Mouse (Mus musculus): Measurements from ENCODE around the gene Oxsr1. TPM values are rescaled to one million over a fixed set of nuclear protein-coding genes. Genes with fewer than 3 reads are reported as not detected.
A peak's percentile ranks its signal among the peaks of the same experiment; 100 is the strongest.

Oxsr1 gene
- total and polyA plus RNA-seq, 3 experiments = 17.4 to 51.7 (median 45.6) TPM

GRCm38 (mm10) chr9:119361416-119361815, 39.2 kb upstream of the Oxsr1 start:
- no peaks in the 10 kb centered on the region; the same call in 1 of the 2 replicates for H3K4me1 ChIP-seq (ENCODE audit: control insufficient read depth, insufficient read depth, low read length)
- TF ChIP-seq POLR2A (IDR thresholded peaks at IDR 0.05; ENCODE audit: insufficient read depth, low read depth, low read length) (no peak), EP300 (IDR thresholded peaks at IDR 0.05; ENCODE audit: insufficient read depth, low read depth, low read length) (no peak), CTCF (IDR thresholded peaks at IDR 0.05) (no peak)
- 88% methylated on average over 5 of the region's 5 CpGs for WGBS
- no peaks in the 10 kb centered on the region for H3K36me3 ChIP-seq (ENCODE audit: control insufficient read depth, insufficient read depth, low read length)
- H3K79me2 ChIP-seq (replicated peaks; ENCODE audit: control insufficient read depth, insufficient read depth, low read length) = no peaks in the 10 kb centered on the region
- H3K4me3 ChIP-seq = no peak overlapping the region
- H3K27ac ChIP-seq = no peak overlapping the region
- no peak overlapping the region for H3K9ac ChIP-seq (ENCODE audit: low read depth, low read length)
- DNase-seq = no peak
- intact Hi-C loops (cut with DNase I) = no loop called here
- H3K27me3 ChIP-seq (ENCODE audit: control insufficient read depth, insufficient read depth, low read length) = no peaks in the 10 kb centered on the region

- no peaks in the 10 kb centered on the region for H3K36me3 ChIP-seq (ENCODE audit: control insufficient read depth, insufficient read depth, low read length)
- H3K9ac ChIP-seq (ENCODE audit: low read depth, low read length) = no peak overlapping the region
- H3K79me2 ChIP-seq (replicated peaks; ENCODE audit: control insufficient read depth, insufficient read depth, low read length) = no peaks in the 10 kb centered on the region
- H3K4me1 ChIP-seq (ENCODE audit: control insufficient read depth, insufficient read depth, low read length) = no peaks in the 10 kb centered on the region; the same call in 1 of the 2 replicates
- no peak for TF ChIP-seq POLR2A (IDR thresholded peaks at IDR 0.05; ENCODE audit: insufficient read depth, low read depth, low read length)
- TF ChIP-seq CTCF (IDR thresholded peaks at IDR 0.05) = no peak
- no peak for TF ChIP-seq EP300 (IDR thresholded peaks at IDR 0.05; ENCODE audit: insufficient read depth, low read depth, low read length)
- 40% methylated on average over 9 of the region's 9 CpGs for WGBS
- H3K4me3 ChIP-seq = peak overlapping the region; percentile 71
- intact Hi-C loops (cut with DNase I) = loop anchor here (5.0 kb wide), 1 partner anchor 36 kb away; the partner anchor contains the start of gene Oxsr1
- no peak for DNase-seq
- H3K27me3 ChIP-seq (ENCODE audit: control insufficient read depth, insufficient read depth, low read length) = no peaks in the 10 kb centered on the region
- no peak overlapping the region for H3K27ac ChIP-seq
Measured at GRCm38 (mm10) chr9:119358058-119358429, 35.8 kb upstream of the Oxsr1 start.

- DNase-seq = peak; percentile 92 to 95
- H3K27ac ChIP-seq = peak within 1 kb of the TSS; percentile 19; the same call in 1 of the 2 replicates
- H3K79me2 ChIP-seq (replicated peaks; ENCODE audit: control insufficient read depth, insufficient read depth, low read length) = no peaks in the 10 kb centered on the region
- TF ChIP-seq POLR2A (IDR thresholded peaks at IDR 0.05; ENCODE audit: insufficient read depth, low read depth, low read length) (no peak), EP300 (IDR thresholded peaks at IDR 0.05; ENCODE audit: insufficient read depth, low read depth, low read length) (peak; percentile 57; the same call in 1 of the 2 replicates), CTCF (IDR thresholded peaks at IDR 0.05) (peak; percentile 92)
- intact Hi-C loops (cut with DNase I) = loop anchor here (1.0 to 5.0 kb wide), 3 partner anchors 35 to 73 kb away; partner anchors contain the start of gene Oxsr1
- H3K4me3 ChIP-seq = peak within 1 kb of the TSS; percentile 71
- WGBS = 2% methylated on average over 65 of the region's 65 CpGs
- H3K9ac ChIP-seq (ENCODE audit: low read depth, low read length) = peak within 1 kb of the TSS; percentile 57
- no peaks in the 10 kb centered on the region for H3K36me3 ChIP-seq (ENCODE audit: control insufficient read depth, insufficient read depth, low read length)
- no peaks in the 10 kb centered on the region for H3K27me3 ChIP-seq (ENCODE audit: control insufficient read depth, insufficient read depth, low read length)
- no peaks in the 10 kb centered on the region; the same call in 1 of the 2 replicates for H3K4me1 ChIP-seq (ENCODE audit: control insufficient read depth, insufficient read depth, low read length)
Measured at GRCm38 (mm10) chr9:119357331-119358057, 35.3 kb upstream of the Oxsr1 start, which contains the start of gene Xylb. Gene Xylb, plus strand, starts transcription at chr9:119357381.

GRCm38 (mm10) chr9:119355943-119356342, 33.7 kb upstream of the Oxsr1 start:
- Histone ChIP-seq H3K4me1 (ENCODE audit: control insufficient read depth, insufficient read depth, low read length) (no peaks in the 10 kb centered on the region; the same call in 1 of the 2 replicates), H3K9ac (ENCODE audit: low read depth, low read length) (no peak overlapping the region), H3K36me3 (ENCODE audit: control insufficient read depth, insufficient read depth, low read length) (no peaks in the 10 kb centered on the region), H3K27me3 (ENCODE audit: control insufficient read depth, insufficient read depth, low read length) (no peaks in the 10 kb centered on the region), H3K27ac (no peak overlapping the region), H3K4me3 (no peak overlapping the region), H3K79me2 (replicated peaks; ENCODE audit: control insufficient read depth, insufficient read depth, low read length) (no peaks in the 10 kb centered on the region)
- DNase-seq = no peak
- TF ChIP-seq CTCF (IDR thresholded peaks at IDR 0.05) (no peak), EP300 (IDR thresholded peaks at IDR 0.05; ENCODE audit: insufficient read depth, low read depth, low read length) (no peak), POLR2A (IDR thresholded peaks at IDR 0.05; ENCODE audit: insufficient read depth, low read depth, low read length) (no peak)
- intact Hi-C loops (cut with DNase I) = loop anchor here (2.0 to 5.0 kb wide), 2 partner anchors 34 to 45 kb away; partner anchors contain the start of gene Oxsr1
- WGBS = 76% methylated on average over 6 of the region's 6 CpGs

- H3K4me3 ChIP-seq = no peak overlapping the region
- intact Hi-C loops (cut with DNase I) = loop anchor here (2.0 kb wide), 1 partner anchor 197 kb away; the partner anchor contains the start of gene Acaa1b
- H3K27ac ChIP-seq = no peak overlapping the region
- no peak for DNase-seq
- H3K9ac ChIP-seq (ENCODE audit: low read depth, low read length) = no peak overlapping the region
- H3K36me3 ChIP-seq (ENCODE audit: control insufficient read depth, insufficient read depth, low read length) = no peaks in the 10 kb centered on the region
- H3K79me2 ChIP-seq (replicated peaks; ENCODE audit: control insufficient read depth, insufficient read depth, low read length) = no peaks in the 10 kb centered on the region
- no peaks in the 10 kb centered on the region; the same call in 1 of the 2 replicates for H3K4me1 ChIP-seq (ENCODE audit: control insufficient read depth, insufficient read depth, low read length)
- no peaks in the 10 kb centered on the region for H3K27me3 ChIP-seq (ENCODE audit: control insufficient read depth, insufficient read depth, low read length)
- TF ChIP-seq POLR2A (IDR thresholded peaks at IDR 0.05; ENCODE audit: insufficient read depth, low read depth, low read length) (no peak), CTCF (IDR thresholded peaks at IDR 0.05) (no peak), EP300 (IDR thresholded peaks at IDR 0.05; ENCODE audit: insufficient read depth, low read depth, low read length) (no peak)
- 71% methylated on average over 6 of the region's 6 CpGs for WGBS
Measured at GRCm38 (mm10) chr9:119353926-119354325, 31.7 kb upstream of the Oxsr1 start.

- Histone ChIP-seq H3K36me3 (ENCODE audit: control insufficient read depth, insufficient read depth, low read length) (no peaks in the 10 kb centered on the region), H3K27me3 (ENCODE audit: control insufficient read depth, insufficient read depth, low read length) (no peaks in the 10 kb centered on the region), H3K4me1 (ENCODE audit: control insufficient read depth, insufficient read depth, low read length) (no peaks in the 10 kb centered on the region; the same call in 1 of the 2 replicates), H3K4me3 (no peak overlapping the region), H3K27ac (no peak overlapping the region), H3K9ac (ENCODE audit: low read depth, low read length) (no peak overlapping the region), H3K79me2 (replicated peaks; ENCODE audit: control insufficient read depth, insufficient read depth, low read length) (no peaks in the 10 kb centered on the region)
- intact Hi-C loops (cut with DNase I) = loop anchor here (2.0 kb wide), 1 partner anchor 195 kb away; the partner anchor contains the start of gene Acaa1b
- TF ChIP-seq EP300 (IDR thresholded peaks at IDR 0.05; ENCODE audit: insufficient read depth, low read depth, low read length) (peak; percentile 59; the same call in 1 of the 2 replicates), CTCF (IDR thresholded peaks at IDR 0.05) (peak; percentile 88), POLR2A (IDR thresholded peaks at IDR 0.05; ENCODE audit: insufficient read depth, low read depth, low read length) (no peak)
- DNase-seq = peak; percentile 75 to 84
- WGBS = 27% methylated on average over 4 of the region's 4 CpGs
Measured at GRCm38 (mm10) chr9:119352060-119352459, 29.8 kb upstream of the Oxsr1 start.
